Mouse (Mus musculus) megakaryocyte-erythroid progenitor cell, adult 5-6 weeks (primary cell): ENCODE results near the gene Ush2a. TPM values are rescaled to one million over a fixed set of nuclear protein-coding genes. Genes with fewer than 3 reads are reported as not detected.
A peak's percentile ranks its signal among the peaks of the same experiment; 100 is the strongest.

Experiments
- ATAC-seq: replicated peaks from 2 replicates; pipeline ENCODE4 v1.8.0; 2016; ENCODE audit warnings: mild to moderate bottlenecking, inconsistent platforms; ENCODE audit not compliant: severe bottlenecking, poor library complexity, low FRiP score, low TSS enrichment
- total RNA-seq, 2 experiments: library from RNA; stranded (forward) in 1 of 2; stranded (reverse) in 1 of 2; fragments of 200-1000, 215-1000 nt in 1 of 2; fragments of >200 nt in 1 of 2; fragmentation: Nextera tagmentation in 1 of 2; gene quantifications; 2 replicates each; pipeline ENCODE4 v1.2.3; 2014 to 2017

The Ush2a gene
- total RNA-seq, 2 experiments from 2014 or later: not detected

GRCm38 (mm10) chr1:188527451-188527850 is 265.6 kb downstream of the Ush2a start:
- ATAC-seq: no peak

DNA sequence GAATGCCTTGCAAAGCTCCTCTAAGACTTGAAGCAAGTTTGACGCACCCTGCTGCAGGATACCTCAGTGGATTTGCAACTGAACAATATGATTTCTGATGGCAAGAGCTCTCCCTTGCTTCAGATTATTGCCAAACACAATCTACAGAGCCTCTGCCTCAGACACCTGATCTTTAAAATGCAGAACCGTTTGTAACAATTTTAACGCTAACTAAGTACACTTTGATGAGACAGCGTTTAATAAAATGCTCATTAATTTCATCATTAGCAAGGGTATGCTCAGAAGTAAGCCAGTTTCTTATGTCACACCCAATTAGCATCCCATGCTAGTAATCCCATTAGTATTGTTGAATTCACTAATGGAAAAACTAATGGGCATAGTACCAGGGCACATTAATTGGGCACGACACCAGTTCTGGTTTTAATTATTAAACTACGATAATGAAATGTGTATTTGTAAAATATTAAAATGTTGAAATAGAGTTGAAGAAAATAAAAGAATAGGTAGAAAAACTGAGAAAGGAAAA is 267.8 kb downstream of the Ush2a start:
- no peak for ATAC-seq

GRCm38 (mm10) chr1:188537021-188537420 is 275.2 kb downstream of the Ush2a start:
- 0 out of 2 replicates have a peak, but pooled peaks have one; percentile 15 for ATAC-seq

- ATAC-seq: no peak
Observed at GRCm38 (mm10) chr1:188539621-188540020, 277.8 kb downstream of the Ush2a start.

DNA sequence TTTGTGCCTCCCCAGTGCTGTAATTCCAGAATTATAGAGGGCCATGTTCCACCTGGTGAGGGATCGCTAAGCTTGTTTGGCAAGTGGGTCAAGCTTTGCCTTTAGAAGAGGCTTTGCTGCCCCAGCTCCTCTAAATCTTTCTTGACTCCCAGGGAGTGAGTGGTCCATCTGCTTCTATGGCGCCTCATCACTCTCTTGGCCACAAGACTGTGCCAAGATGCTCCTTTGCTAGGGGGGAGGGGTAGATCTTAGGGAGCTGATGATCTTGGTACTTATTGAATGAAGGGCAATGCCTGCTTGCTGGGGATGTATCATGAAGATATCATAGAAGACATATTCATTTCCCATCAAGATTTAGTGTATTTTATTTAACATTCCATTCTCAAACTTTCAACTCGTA is 279.7 kb downstream of the Ush2a start:
- no peak for ATAC-seq

DNA sequence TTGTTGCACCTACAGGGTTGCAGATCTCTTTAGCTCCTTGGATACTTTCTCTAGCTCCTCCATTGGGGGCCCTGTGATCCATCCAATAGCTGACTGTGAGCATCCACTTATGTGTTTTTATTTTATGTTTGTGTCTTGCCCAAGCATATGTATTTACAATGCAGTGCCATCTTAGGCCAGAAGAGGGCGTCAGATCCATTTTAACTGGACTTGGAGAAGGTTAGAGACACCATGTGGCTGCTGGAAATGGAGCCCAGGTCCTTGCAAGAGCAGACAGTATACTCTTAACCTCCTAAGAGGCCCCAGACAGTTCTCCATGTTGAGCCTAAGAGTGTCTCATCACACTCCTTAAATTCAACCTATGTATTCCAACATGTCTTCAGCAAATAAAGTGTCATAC is 281.5 kb downstream of the Ush2a start:
- no peak for ATAC-seq

GRCm38 (mm10) chr1:188549686-188550085 is 287.9 kb downstream of the Ush2a start:
- no peak for ATAC-seq

GRCm38 (mm10) chr1:188551802-188552201 is 290.0 kb downstream of the Ush2a start:
- no peak for ATAC-seq

- ATAC-seq: peak; percentile 41; the same call in 1 of the 2 replicates
Observed at GRCm38 (mm10) chr1:188558911-188559310, 297.1 kb downstream of the Ush2a start.

DNA sequence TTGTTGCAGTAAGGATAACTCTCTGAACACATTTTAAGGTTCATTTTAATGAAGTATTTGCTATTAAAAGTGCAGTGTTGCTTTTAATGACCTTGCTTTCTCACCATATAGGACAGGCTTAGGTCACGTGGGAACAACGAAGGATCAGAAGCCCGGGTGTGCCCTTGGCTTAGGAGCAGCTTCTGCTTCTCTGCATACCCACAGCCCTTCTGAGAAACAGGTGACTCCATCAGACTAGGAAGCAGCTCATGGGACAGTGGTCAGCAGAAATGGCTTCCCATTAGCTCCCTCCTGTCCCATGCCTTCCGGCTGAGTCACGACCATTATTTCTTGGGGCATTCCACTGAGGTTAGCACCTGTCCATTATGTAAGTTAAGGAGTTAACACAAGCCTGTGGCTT is 304.4 kb downstream of the Ush2a start:
- ATAC-seq: no peak

GRCm38 (mm10) chr1:188567486-188567885 is 305.7 kb downstream of the Ush2a start:
- ATAC-seq: no peak

DNA sequence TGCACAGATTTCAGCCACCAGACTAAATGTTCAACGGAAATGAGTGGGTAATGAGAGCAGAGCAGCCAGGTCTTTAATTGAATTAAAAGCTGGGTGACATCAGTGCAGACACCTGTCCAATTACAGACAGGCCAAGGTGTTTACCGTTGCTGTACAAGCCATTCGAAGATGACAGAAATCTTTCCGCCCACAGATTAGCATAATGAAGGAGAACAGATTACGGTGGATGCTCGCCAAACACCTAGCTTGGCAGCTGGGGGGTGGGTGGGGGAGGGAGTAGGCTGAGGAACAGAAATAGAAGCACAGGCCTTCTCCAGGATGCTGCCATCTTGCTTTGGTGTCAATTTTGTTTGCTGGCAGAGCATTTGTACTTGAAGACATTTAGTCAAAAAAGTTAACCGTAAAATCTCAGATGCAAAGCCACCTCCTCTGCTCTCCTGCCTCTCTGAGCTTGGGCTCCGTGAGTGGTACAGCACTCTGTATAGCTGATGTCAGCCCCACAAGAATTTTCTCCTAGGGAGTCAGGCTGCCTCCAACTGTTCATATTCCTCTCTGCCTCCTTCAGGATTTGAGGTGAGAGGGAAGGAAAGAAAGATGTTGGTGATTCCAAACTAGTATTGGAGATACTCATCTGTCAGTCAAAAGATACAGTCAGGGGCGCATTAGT is 306.6 kb downstream of the Ush2a start:
- ATAC-seq: no peak

DNA sequence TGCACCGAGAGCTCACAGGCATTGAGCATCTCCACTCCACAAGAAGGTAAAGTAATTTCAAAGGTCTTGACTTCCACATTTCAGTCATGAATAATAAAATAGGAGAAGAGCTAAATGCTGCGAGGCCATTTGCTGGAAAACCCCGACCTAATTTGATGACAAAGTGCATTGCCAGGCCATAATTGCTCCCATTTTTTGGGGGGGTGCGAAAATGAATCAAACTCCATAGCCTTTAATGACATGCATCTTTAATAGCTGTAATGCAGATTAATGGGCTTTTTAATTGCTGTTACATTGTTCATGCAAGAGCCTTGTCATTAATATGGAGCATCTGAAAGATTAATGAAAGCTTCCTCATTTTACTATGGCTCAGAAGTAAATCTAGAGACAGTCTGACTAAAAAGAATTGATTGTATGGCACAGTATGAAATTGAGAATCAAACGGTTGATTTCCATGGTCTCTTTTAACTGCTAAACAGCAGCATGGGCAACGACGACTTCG is 314.5 kb downstream of the Ush2a start:
- ATAC-seq: no peak

DNA sequence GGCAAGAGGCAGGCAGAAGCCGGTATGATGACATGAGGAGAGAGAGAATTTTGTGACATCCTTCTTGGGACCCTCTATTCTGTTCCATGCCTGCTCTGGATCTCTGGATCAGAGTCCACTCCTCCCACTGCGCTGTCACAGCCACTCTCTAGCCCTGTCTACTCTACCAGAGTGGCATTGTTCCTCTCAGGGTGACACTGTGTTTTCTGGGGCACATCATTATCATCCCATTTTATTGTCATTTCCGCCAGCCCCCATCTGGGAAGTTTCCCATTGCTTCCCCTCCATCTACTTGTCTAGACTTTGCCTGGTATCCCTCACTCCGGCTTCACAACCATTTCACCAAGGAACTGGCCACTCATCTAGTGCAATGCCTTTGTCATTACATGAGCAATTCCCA is 315.6 kb downstream of the Ush2a start:
- ATAC-seq: no peak

GRCm38 (mm10) chr1:188581136-188581535 is 319.3 kb downstream of the Ush2a start:
- no peak for ATAC-seq

- ATAC-seq: no peak
Observed at GRCm38 (mm10) chr1:188595251-188595650, 333.4 kb downstream of the Ush2a start.

DNA sequence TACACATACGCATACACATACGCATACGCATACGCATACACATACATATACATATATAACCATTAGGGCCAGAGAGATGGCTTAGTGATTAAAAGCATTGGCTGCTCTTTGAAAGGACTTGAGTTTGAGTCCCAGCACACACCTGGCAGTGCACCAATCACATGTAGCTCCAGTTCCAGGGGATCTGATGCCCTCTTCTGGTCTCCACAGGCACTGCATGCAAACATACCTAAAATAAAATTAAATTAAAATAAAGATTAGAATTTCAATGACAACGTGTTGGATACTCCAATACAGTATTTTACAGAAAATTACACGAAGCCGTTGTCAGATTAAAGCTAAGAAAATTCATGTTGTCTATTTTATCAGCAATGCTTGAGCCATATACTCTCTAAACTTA is 336.2 kb downstream of the Ush2a start:
- no peak for ATAC-seq

GRCm38 (mm10) chr1:188599134-188599533 is 337.3 kb downstream of the Ush2a start:
- no peak for ATAC-seq

DNA sequence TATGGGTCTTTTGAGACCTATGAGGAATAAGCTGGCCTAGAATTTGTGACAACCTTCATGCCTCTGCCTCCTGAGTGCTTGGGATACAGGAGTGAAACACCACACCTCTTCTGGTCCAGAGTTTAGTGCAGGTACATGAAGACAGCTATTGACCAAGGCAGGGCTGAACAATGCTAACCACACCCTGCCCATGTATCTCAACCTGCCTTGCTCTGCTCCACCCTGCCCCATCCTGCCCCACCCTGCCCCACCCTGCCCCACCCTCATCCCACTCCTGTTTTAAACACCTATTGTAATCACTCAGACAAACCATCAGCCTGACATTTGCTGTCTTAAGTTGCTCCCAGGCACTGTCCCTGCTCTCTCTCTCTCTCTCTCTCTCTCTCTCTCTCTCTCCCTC is 344.6 kb downstream of the Ush2a start:
- ATAC-seq: no peak

DNA sequence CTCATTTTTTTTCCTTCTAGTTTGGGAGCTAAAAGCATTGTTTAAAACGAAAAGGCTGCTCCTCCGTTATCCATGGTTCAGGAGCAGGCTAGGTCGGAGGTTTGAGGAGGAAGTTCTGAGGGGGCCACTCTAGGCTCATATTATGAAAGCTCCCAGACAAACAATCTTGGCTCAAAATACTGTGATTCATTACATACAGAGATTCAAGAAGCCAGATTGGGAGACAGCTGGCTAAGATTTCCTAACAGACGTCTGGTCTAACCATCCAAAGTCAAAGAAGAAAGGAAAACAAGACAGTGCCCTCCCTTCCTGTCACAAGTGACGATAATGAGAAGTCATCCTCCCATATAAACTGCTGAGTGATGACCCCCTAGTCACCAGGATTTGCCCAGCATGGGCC is 354.7 kb downstream of the Ush2a start:
- ATAC-seq: no peak

GRCm38 (mm10) chr1:188633736-188634135 is 371.9 kb downstream of the Ush2a start:
- ATAC-seq: peak; percentile 85; the same call in 1 of the 2 replicates
